Mouse (Mus musculus) midbrain, embryonic 11.5 days (tissue): Measurements from ENCODE around the gene Lsg1. TPM values are rescaled to one million over a fixed set of nuclear protein-coding genes. Genes with fewer than 3 reads are reported as not detected.

ENCODE experiments used
- ATAC-seq: fragments of 200-750 bp; cut with Nextera tagmentation; 2 replicates; pipeline ENCODE4 v1.8.0; 2017; ENCODE audit warnings: moderate TSS enrichment, moderate library complexity; ENCODE audit not compliant: low FRiP score
- DNase-seq: peaks from one replicate; pipeline ENCODE4 v3.0.0; 2015; ENCODE audit warnings: low spot score; ENCODE audit errors: missing footprints
- H3K27ac ChIP-seq: fragments of 300-500 bp; sonication (generic); 2 replicates; pipeline ENCODE4 v1.5.1; 2014; ENCODE audit warnings: low read depth, low read length
- H3K27me3 ChIP-seq: fragments of 300-500 bp; sonication (generic); 2 replicates; pipeline ENCODE4 v1.6.1; 2014; ENCODE audit warnings: mild to moderate bottlenecking, low read length, moderate library complexity, mixed read lengths; ENCODE audit not compliant: control insufficient read depth, insufficient read depth
- H3K36me3 ChIP-seq: fragments of 300-500 bp; sonication (generic); 2 replicates; pipeline ENCODE4 v1.6.1; 2014; ENCODE audit warnings: mild to moderate bottlenecking, low read length, moderate library complexity, mixed read lengths; ENCODE audit not compliant: control insufficient read depth, insufficient read depth
- H3K4me1 ChIP-seq: fragments of 300-500 bp; sonication (generic); 2 replicates; pipeline ENCODE4 v1.6.1; 2014; ENCODE audit warnings: low read length; ENCODE audit not compliant: control insufficient read depth, insufficient read depth
- H3K4me2 ChIP-seq: fragments of 300-500 bp; sonication (generic); 2 replicates; pipeline ENCODE4 v1.6.1; 2014; ENCODE audit warnings: mild to moderate bottlenecking, moderate library complexity
- H3K4me3 ChIP-seq: fragments of 300-500 bp; sonication (generic); 2 replicates; pipeline ENCODE4 v1.5.1; 2014; ENCODE audit warnings: low read depth, low read length
- H3K9ac ChIP-seq: fragments of 300-500 bp; sonication (generic); 2 replicates; pipeline ENCODE4 v1.6.1; 2014; ENCODE audit warnings: low read length
- H3K9me3 ChIP-seq: fragments of 300-500 bp; sonication (generic); 2 replicates; pipeline ENCODE4 v1.6.1; 2016; ENCODE audit warnings: low read length; ENCODE audit not compliant: control insufficient read depth
- WGBS: fragments of 180-500 bp; shearing (Covaris S2); extraction: QIAGEN DNeasy Blood & Tissue Kit; methylation state at CpG from one replicate; pipeline ENCODE4 v1.1.7; 2014; 5-methylcytosine and 5-hydroxymethylcytosine counted together
- polyA plus RNA-seq: library from polyadenylated mRNA; unstranded; fragments of >200 nt; fragmentation: Nextera tagmentation; extraction: Ambion mirVana; gene quantifications from 2 replicates; pipeline ENCODE4 v1.2.1, GENCODE M21; 2014

Lsg1 gene
- polyA plus RNA-seq, 1 experiment from 2014 or later, result 89.3 TPM

DNA sequence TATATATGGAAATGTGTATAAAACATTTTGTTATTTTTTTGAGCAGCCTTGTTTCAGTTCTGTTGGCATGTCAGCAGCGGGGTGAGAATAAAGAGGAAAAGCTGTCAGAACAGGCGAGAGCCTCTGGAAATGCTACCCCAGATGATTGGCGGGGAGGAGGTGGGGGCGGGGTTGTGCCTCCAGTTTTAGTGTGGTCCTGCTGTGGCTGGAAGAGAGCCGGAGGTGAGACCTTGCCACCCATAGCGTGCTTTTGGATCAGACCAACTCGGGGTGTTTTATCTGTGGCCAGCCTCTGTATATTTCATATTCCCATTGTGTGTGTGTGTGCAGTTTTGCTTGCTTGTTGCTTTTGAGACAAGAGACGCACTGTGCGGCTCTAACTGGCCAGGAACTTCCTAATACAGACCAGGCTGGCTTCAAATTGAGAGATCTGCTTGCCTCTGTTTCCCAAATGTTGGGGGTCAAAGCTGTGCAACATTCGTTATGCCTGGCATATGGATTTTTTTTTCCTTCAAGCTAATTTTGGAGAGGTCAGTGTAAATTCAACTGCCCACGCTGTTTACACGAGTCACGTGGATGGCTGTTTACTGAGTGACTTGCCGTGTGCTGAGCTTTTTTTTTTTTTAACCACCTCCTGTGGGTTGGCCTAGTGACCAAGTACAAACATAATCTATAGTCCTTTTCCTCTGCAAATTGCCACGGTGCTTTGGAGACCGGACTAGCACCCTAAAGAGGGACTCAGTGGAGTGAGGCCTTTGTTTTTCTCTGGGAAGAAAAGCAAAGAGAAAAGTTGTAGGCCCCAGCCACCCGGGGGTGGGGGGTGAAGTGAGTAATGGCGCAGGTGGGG is 15.5 kb upstream of the Lsg1 start:
- DNase-seq (peak; percentile 87), ATAC-seq (no peak)
- peaks cover 15% of the 10 kb centered on the region for H3K4me1 ChIP-seq
- WGBS, result 35% methylated on average over 18 of the region's 18 CpGs
- no peak overlapping the region for H3K4me2 ChIP-seq
- H3K27ac ChIP-seq, result no peak overlapping the region
- H3K9me3 ChIP-seq, result no peaks in the 10 kb centered on the region
- no peaks in the 10 kb centered on the region for H3K36me3 ChIP-seq
- peaks cover 18% of the 10 kb centered on the region for H3K27me3 ChIP-seq
- H3K9ac ChIP-seq, result no peak overlapping the region
- H3K4me3 ChIP-seq, result no peak overlapping the region

DNA sequence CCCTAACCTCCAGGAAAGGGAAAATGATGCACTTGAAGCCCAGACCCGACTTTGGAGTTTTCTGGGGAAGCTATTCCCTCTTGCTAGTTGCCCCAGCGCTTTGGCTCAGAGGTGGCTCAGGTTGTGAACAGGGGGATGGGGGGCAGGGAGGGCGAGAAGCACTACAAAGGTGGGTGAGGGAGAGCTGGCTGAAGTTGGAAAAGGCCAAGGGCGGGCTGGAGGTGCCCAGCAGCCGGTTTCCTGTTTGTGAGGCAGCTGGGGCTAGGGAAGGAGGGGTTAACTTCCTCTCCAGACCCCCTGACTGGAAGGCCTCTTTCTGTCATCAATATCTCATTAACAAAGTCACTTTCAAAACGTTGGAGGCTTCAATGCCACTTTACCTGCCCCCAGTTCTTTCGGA is 14.6 kb upstream of the Lsg1 start:
- no peak overlapping the region for H3K27ac ChIP-seq
- DNase-seq (no peak), ATAC-seq (no peak)
- H3K9me3 ChIP-seq, result no peaks in the 10 kb centered on the region
- peaks cover 18% of the 10 kb centered on the region for H3K27me3 ChIP-seq
- 33% methylated on average over 7 of the region's 7 CpGs for WGBS
- peak overlapping the region; percentile 16; the same call in 1 of the 2 replicates for H3K4me2 ChIP-seq
- peaks cover 18% of the 10 kb centered on the region for H3K4me1 ChIP-seq
- no peak overlapping the region for H3K4me3 ChIP-seq
- no peak overlapping the region for H3K9ac ChIP-seq
- H3K36me3 ChIP-seq, result no peaks in the 10 kb centered on the region

DNA sequence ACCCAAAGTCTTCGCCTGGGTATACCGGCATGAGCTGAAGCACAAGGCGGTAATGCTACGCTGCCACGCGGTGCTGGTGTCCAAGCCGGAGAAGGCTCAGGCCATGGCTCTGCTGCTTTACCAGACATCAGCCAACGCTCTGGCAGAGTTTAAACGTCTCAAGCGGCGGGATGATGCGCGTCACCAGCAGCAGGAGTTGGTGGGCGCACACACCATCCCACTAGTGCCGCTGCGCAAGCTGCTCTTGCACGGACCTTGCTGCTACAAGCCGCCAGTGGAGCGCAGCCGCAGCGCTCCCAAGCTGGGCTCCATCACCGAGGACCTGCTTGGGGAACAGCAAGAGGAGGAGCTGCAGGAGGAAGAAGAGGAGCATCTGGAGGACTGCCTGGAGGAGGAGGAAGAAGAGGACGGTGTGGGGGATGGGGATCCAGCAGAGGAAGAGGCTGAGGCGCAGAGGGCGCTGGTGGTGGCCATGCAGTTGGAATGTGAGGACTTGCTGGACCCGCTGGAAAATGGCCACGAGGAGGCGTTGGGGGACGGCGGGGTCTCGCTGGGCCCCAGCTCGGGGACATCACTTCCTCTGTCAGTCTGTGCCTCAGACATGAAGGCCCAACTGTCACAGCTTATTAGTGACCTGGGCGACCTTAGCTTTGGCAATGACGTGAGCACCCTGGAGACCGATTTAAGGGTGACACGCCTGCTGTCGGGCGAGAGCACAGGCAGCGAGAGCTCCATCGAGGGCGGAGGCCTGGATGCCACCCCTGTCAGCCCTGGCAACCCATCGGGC is 13.8 kb upstream of the Lsg1 start:
- peak overlapping the region; percentile 62 for H3K4me2 ChIP-seq
- ATAC-seq (peak; percentile 25; the same call in 1 of the 2 replicates), DNase-seq (peak; percentile 93)
- peaks cover 18% of the 10 kb centered on the region for H3K4me1 ChIP-seq
- 8% methylated on average over 42 of the region's 42 CpGs for WGBS
- H3K9ac ChIP-seq, result no peak overlapping the region; the same call in 1 of the 2 replicates
- H3K4me3 ChIP-seq, result peak overlapping the region; percentile 60
- no peaks in the 10 kb centered on the region for H3K9me3 ChIP-seq
- no peaks in the 10 kb centered on the region for H3K36me3 ChIP-seq
- H3K27me3 ChIP-seq, result peaks cover 18% of the 10 kb centered on the region
- no peak overlapping the region for H3K27ac ChIP-seq

DNA sequence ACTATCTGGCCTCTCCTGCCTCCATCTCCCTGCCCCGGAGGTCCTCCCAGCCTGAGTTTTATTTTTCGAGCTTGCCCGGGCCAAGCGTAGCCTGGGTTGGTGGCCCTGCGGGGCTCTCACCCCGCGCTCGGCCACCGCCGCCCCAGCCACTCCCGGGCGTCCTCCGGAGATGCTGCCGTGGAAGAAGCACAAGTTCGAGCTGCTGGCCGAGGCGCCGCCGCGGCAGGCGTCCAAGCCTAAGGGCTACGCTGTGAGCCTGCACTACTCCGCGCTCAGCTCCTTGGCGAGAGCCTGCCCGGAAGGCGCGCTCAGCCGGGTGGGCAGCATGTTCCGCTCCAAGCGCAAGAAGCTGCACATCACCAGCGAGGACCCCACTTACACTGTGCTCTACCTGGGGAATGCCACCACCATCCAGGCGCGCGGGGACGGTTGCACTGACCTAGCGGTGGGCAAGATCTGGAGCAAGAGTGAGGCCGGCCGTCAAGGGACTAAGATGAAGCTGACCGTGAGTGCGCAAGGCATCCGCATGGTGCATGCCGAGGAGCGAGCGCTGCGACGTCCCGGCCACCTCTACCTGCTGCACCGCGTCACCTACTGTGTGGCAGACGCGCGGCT is 13.1 kb upstream of the Lsg1 start:
- H3K4me3 ChIP-seq, result peak overlapping the region; percentile 60
- peaks cover 18% of the 10 kb centered on the region for H3K4me1 ChIP-seq
- ATAC-seq (peak; percentile 45), DNase-seq (peak; percentile 95)
- no peaks in the 10 kb centered on the region for H3K9me3 ChIP-seq
- H3K9ac ChIP-seq, result peak overlapping the region; percentile 68
- WGBS, result under 1% methylated on average over 53 of the region's 53 CpGs
- H3K27me3 ChIP-seq, result peaks cover 18% of the 10 kb centered on the region
- no peak overlapping the region for H3K27ac ChIP-seq
- peak overlapping the region; percentile 62 for H3K4me2 ChIP-seq
- no peaks in the 10 kb centered on the region for H3K36me3 ChIP-seq

DNA sequence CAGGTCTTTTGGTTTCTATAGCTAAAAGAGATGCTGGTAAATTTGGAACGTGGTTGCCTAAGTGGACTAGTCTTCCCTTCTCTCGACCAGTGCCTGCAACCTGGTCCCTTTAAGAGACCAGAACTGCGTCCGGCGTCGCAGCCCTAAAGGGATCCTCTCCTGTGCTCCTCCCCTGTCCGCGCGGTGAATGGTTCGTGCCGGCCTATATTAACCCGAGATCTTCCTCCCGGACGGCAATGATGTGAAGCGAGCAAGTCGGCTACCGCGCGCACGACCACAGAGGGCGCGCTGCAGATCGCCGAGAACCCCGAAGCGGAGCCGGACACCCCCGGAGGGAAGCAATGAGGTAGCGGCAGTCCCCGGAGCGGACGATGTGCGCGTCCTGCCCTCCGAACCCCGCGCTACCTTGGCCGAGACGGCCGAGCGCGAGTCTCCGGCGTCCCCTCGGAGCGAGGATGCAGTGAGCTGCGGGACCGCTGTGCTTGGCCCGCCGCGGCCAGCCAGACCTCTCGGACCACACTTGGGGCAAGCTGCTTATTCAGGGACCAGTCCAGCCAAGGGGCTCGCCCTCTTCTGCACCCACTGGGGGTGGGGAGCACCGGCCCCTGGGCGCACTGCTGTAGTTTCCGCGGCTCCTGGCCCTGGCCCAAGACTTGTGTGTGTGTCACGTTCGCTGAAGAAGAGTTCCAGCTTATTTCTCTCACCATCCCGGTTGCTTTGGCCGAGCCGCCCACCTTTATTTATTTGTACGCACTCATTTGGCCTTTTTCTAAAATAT is 12.3 kb upstream of the Lsg1 start, which contains the start of gene Fam43a:
Fam43a (plus strand) TSS at position 233 of the 778 bp plus-strand sequence.
- H3K4me1 ChIP-seq, result peaks cover 16% of the 10 kb centered on the region
- peaks cover 18% of the 10 kb centered on the region for H3K27me3 ChIP-seq
- WGBS, result under 1% methylated on average over 63 of the region's 63 CpGs

DNA sequence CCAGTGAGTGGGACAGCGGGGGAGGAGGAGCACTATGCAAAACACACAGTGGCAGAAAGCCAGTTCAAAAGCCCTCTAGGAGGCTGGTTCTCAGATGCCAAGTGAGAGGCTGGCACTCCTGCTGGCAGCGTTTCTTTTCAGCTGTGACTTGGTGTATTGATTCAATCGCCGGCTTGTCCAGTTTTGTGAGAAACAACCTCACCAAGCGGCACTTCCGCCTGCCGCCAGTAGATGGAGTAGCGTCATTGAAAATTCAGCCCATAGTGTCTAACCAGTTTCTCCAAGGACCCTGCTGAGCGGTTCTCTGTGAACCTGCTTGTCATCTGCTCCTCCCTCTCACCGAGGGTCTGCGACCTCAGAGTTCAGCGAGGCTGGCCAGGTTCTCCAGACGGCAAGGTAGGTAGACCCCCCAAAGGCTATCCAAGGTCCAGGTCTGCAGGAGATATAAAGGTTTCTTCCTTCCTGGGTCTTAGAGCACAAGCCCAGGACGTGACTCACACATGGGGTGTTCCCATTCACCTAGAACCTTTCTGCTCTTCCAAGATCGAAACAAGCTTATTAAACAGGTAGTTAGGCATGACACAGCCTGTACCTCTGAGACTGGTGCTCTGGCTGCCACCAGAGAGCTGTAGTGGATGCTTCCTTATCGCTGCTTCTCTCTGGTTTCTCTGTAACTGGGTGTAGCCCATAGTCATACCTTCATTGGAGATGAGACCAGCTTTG is 9.7 kb upstream of the Lsg1 start:
- H3K27me3 ChIP-seq, result peaks cover 18% of the 10 kb centered on the region

More for the DNA sequence above, 12.3 kb upstream of the Lsg1 start, which contains the start of gene Fam43a:
- Histone ChIP-seq H3K9me3 (no peaks in the 10 kb centered on the region), H3K36me3 (no peaks in the 10 kb centered on the region), H3K27ac (no peak within 1 kb of the TSS), H3K4me2 (peak within 1 kb of the TSS; percentile 62), H3K4me3 (peak within 1 kb of the TSS; percentile 60), H3K9ac (peak within 1 kb of the TSS; percentile 68)
- DNase-seq (peak; percentile 98), ATAC-seq (peak; percentile 76)

DNA sequence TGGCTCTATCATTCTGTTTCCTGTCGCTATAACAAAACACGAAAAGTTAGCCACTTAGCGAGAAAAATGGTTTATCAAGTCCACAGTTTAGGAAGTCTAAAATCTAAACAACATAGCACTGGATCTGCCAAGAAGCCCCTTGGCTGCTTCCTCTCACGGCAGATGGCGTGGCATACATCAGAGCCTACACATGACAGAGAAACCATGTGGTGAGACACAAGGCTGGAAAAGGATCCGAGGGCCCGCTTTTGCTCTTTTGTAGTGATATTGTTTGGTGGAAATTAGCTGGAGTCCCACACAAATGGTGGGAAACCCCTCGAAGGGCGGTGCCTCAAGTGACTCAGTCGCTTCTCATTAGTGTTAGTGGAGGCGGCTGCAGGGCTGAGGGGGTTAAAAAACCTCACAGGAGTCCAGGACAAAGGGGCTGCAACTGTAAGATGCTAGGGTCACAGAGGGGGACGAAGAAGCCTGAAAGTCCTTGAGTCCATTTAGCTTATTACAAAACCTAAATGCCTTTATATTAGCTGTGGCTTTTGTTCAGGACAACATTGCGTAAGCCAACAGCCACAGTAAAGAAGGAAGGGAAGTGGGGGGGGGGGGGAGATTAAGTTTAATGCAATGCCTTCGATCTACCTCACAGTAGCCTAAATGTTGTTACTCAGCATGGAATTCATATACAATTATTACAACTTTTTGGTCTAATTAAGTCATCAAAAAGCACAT is 8.6 kb upstream of the Lsg1 start:
- Histone ChIP-seq H3K9ac (no peak overlapping the region), H3K27me3 (peaks cover 11% of the 10 kb centered on the region), H3K4me3 (no peak overlapping the region), H3K9me3 (no peaks in the 10 kb centered on the region), H3K4me1 (peaks cover 8% of the 10 kb centered on the region), H3K36me3 (no peaks in the 10 kb centered on the region), H3K4me2 (no peak overlapping the region), H3K27ac (no peak overlapping the region)
- ATAC-seq (no peak), DNase-seq (peak; percentile 61)
- 66% methylated on average over 14 of the region's 14 CpGs for WGBS

More for the DNA sequence above, 9.7 kb upstream of the Lsg1 start:
- peak; percentile 99 for DNase-seq
- no peaks in the 10 kb centered on the region for H3K36me3 ChIP-seq
- peak; percentile 41 for ATAC-seq
- H3K4me3 ChIP-seq, result no peak overlapping the region
- H3K27ac ChIP-seq, result no peak overlapping the region
- H3K4me2 ChIP-seq, result peak overlapping the region; percentile 36
- no peaks in the 10 kb centered on the region for H3K9me3 ChIP-seq
- 11% methylated on average over 16 of the region's 16 CpGs for WGBS
- H3K4me1 ChIP-seq, result peaks cover 13% of the 10 kb centered on the region
- H3K9ac ChIP-seq, result peak overlapping the region; percentile 18; the same call in 1 of the 2 replicates
